Mouse (Mus musculus) ES-E14 (cell line): ENCODE measurements around the gene Rab5b. TPM values are rescaled to one million over a fixed set of nuclear protein-coding genes. Genes with fewer than 3 reads are reported as not detected.

Experiments
- DNase-seq: peaks from one replicate; pipeline ENCODE4 v3.0.0-alpha.2; 2013; ENCODE audit warnings: low read depth, low spot score
- H3K27ac ChIP-seq: 2 replicates; pipeline ENCODE4 v1.5.1; 2012; ENCODE audit warnings: low read depth, mild to moderate bottlenecking, low read length, moderate library complexity, mixed read lengths; ENCODE audit not compliant: poor library complexity, insufficient read depth, severe bottlenecking
- H3K36me3 ChIP-seq: 2 replicates; pipeline ENCODE4 v1.6.1; 2012; ENCODE audit warnings: mild to moderate bottlenecking, low read length, moderate library complexity, mixed read lengths; ENCODE audit not compliant: control insufficient read depth, poor library complexity, insufficient read depth, severe bottlenecking
- H3K4me1 ChIP-seq, 2 experiments: fragments of 150-350 bp in 1 of 2; sonication (generic) in 1 of 2; 2 replicates each; pipeline ENCODE4 v1.6.1; 2012; ENCODE audit warnings: low read length in 2 of 2, mild to moderate bottlenecking in 1 of 2, mixed read lengths in 1 of 2; ENCODE audit not compliant: control insufficient read depth in 2 of 2, insufficient read depth in 2 of 2, poor library complexity in 1 of 2
- H3K4me3 ChIP-seq, 2 experiments: fragments of 150-350 bp in 1 of 2; sonication (generic) in 1 of 2; 2 replicates each; pipeline ENCODE4 v1.5.1; 2012; ENCODE audit warnings: low read length in 2 of 2, low read depth in 1 of 2, mild to moderate bottlenecking in 1 of 2, mixed read lengths in 1 of 2; ENCODE audit not compliant: insufficient read depth in 1 of 2, poor library complexity in 1 of 2, severe bottlenecking in 1 of 2
- H3K9ac ChIP-seq: 2 replicates; pipeline ENCODE4 v1.6.1; 2012; ENCODE audit warnings: low read depth, mild to moderate bottlenecking, low read length, mixed read lengths; ENCODE audit not compliant: poor library complexity, insufficient read depth, severe bottlenecking
- H3K9me3 ChIP-seq: fragments of 150-350 bp; sonication (generic); 2 replicates; pipeline ENCODE4 v1.6.1; 2012; ENCODE audit warnings: low read depth, mild to moderate bottlenecking, low read length; ENCODE audit not compliant: control insufficient read depth, insufficient read depth
- CHD2 ChIP-seq: IDR thresholded peaks from 2 replicates; pipeline ENCODE4 v1.6.1; 2014; ENCODE audit warnings: mild to moderate bottlenecking, low read depth, low read length, inconsistent platforms
- HCFC1 ChIP-seq: IDR thresholded peaks from 2 replicates; pipeline ENCODE4 v1.6.1; 2012; ENCODE audit warnings: low read length, inconsistent platforms, borderline replicate concordance; ENCODE audit not compliant: insufficient read depth
- MAFK ChIP-seq: IDR thresholded peaks from 2 replicates; pipeline ENCODE4 v1.6.1; 2014; ENCODE audit warnings: mild to moderate bottlenecking, low read depth, low read length, inconsistent platforms; ENCODE audit not compliant: insufficient read depth
- ZC3H11A ChIP-seq: IDR thresholded peaks from 2 replicates; pipeline ENCODE4 v1.6.1; 2012; ENCODE audit warnings: low read depth, mild to moderate bottlenecking, inconsistent platforms, low read length, borderline replicate concordance
- ZNF384 ChIP-seq: IDR thresholded peaks from 2 replicates; pipeline ENCODE4 v1.6.1; 2012; ENCODE audit warnings: low read depth, low read length, inconsistent platforms
- in situ Hi-C, 2 experiments: fragments of 600-800 bp; cut with MboI; formaldehyde crosslinking; loops; one replicate each; pipeline ENCODE4 v1.15.1; 2025; ENCODE audit warnings: low sequenced_read_pairs in 2 of 2, inconsistent platforms in 1 of 2; ENCODE audit not compliant: unreplicated experiment in 2 of 2
- total RNA-seq: library from RNA; depleted of rRNA; stranded (reverse); fragments of 300-350 nt; gene quantifications from 2 replicates; pipeline ENCODE4 v1.2.3, GENCODE M21; 2012

Gene Rab5b
- total RNA-seq, 1 experiment: 32.8 TPM

DNA sequence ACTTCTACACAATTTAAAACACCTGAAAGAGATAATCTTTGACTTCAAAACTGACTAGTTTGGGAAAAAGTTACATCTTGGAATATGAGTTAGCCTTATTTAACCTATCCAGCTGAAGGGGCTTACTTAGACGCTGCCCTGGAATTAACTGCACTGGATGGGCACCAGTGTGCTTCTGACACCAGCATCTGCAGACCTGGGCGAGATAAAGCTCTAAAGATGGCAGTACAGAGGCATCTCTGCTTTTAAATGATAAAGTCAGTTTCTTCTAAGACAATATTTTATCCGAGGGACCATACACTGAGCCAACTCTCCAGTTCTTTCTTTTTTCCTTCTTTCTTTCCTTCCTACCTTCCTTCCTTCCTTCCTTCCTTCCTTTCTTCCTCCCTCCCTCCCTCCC is 31.3 kb downstream of the Rab5b start:
- Histone ChIP-seq H3K4me1 (no peaks in the 10 kb centered on the region; a peak in 1 of 4 replicates), H3K4me3 (no peak overlapping the region), H3K36me3 (no peaks in the 10 kb centered on the region), H3K9me3 (no peaks in the 10 kb centered on the region), H3K27ac (no peak overlapping the region), H3K9ac (no peak overlapping the region)
- in situ Hi-C loops: no loop called here
- no peak for DNase-seq
- TF ChIP-seq MAFK (no peak), ZNF384 (no peak), ZC3H11A (no peak), HCFC1 (no peak), CHD2 (no peak)

DNA sequence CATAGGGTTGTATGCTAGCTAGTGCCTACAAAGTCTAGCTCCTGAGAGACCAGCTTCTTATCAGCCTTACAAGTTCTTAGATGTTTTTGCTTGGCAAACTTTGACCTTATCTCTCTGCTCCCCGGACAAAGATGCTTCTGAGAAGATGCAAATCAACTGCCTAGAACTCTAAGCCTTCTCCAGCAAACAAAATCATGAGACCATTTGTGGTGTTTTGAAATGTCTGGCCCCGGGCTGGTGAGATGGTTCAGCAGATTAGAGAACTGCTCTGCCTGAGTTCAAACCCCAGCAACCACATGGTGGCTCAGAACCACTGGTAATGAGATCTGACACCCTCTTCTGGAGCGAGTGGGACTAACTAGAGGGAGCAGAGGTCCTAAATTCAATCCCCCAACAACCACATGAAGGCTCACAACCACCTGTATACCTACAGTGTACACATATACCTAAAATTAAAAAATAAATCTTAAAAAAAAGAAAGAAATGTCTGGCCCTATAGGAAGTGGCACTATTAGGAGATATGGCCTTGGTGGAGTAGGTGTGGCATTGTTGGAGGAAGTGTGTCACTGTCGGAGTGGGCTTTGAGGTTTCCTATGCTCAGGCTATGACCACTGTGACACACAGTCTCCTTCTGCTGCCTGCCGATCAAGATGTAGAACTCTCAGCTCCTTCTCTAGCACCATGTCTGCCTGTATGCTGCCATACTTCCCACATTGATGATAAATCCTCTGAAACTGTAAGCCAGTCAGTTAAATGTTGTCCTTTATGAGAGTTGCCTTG is 32.4 kb downstream of the Rab5b start:
- H3K4me3 ChIP-seq: no peak overlapping the region
- in situ Hi-C loops: no loop called here
- H3K4me1 ChIP-seq: no peaks in the 10 kb centered on the region; a peak in 1 of 4 replicates
- no peaks in the 10 kb centered on the region for H3K36me3 ChIP-seq
- no peak for DNase-seq
- no peak overlapping the region for H3K9ac ChIP-seq
- H3K27ac ChIP-seq: no peak overlapping the region
- no peaks in the 10 kb centered on the region for H3K9me3 ChIP-seq
- TF ChIP-seq ZC3H11A (no peak), CHD2 (no peak), HCFC1 (no peak), ZNF384 (no peak), MAFK (no peak)

GRCm38 (mm10) chr10:128662465-128662864 is 33.6 kb downstream of the Rab5b start:
- no peak overlapping the region for H3K27ac ChIP-seq
- in situ Hi-C loops: no loop called here
- TF ChIP-seq CHD2 (no peak), ZC3H11A (no peak), HCFC1 (no peak)

DNA sequence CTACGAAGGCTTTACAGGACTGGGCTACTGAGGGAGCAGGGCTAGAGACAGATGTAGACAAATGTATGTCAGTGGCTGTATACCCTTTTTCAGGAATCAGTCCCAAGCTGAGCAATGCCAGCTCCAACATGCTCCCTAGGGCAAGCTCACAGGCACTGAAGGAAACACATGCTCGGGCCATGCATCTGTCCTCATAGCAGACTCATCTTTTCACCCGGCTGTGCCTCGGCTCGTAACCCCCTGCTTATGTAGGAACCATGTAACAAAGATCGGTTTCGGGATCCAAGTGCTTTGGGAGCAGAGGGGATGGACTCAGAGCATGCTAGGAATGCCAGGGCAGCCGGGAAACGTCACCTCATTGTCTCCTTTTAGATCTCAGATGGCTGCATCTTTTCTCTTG is 36.6 kb downstream of the Rab5b start:
- H3K36me3 ChIP-seq: no peaks in the 10 kb centered on the region
- no peak for DNase-seq
- H3K4me1 ChIP-seq: peaks cover 0 to 13% of the 10 kb centered on the region in 2 experiments; a peak in 2 of 4 replicates
- no peaks in the 10 kb centered on the region for H3K9me3 ChIP-seq
- no peak overlapping the region for H3K4me3 ChIP-seq
- no peak overlapping the region for H3K27ac ChIP-seq
- H3K9ac ChIP-seq: no peak overlapping the region
- TF ChIP-seq CHD2 (no peak), HCFC1 (no peak), MAFK (no peak), ZNF384 (no peak), ZC3H11A (no peak)
- in situ Hi-C loops: no loop called here

More at GRCm38 (mm10) chr10:128662465-128662864, 33.6 kb downstream of the Rab5b start:
- Histone ChIP-seq H3K4me3 (no peak overlapping the region), H3K9me3 (no peaks in the 10 kb centered on the region), H3K9ac (no peak overlapping the region), H3K4me1 (peaks cover 0 to 2% of the 10 kb centered on the region in 2 experiments; a peak in 1 of 4 replicates), H3K36me3 (no peaks in the 10 kb centered on the region)
- DNase-seq: no peak

GRCm38 (mm10) chr10:128657844-128658243 is 38.2 kb downstream of the Rab5b start:
- DNase-seq: no peak
- TF ChIP-seq ZC3H11A (no peak), CHD2 (no peak), HCFC1 (no peak)
- in situ Hi-C loops: no loop called here
- Histone ChIP-seq H3K9ac (no peak overlapping the region), H3K27ac (no peak overlapping the region), H3K4me1 (peaks cover 0 to 13% of the 10 kb centered on the region in 2 experiments; a peak in 2 of 4 replicates), H3K9me3 (no peaks in the 10 kb centered on the region), H3K36me3 (no peaks in the 10 kb centered on the region), H3K4me3 (no peak overlapping the region)
